Mouse (Mus musculus) liver, adult (tissue): ENCODE data around the gene Gm20458.

ENCODE experiments used
- GATA4 ChIP-seq: IDR thresholded peaks from 2 replicates; pipeline ENCODE4 v1.6.1; 2014; ENCODE audit warnings: mild to moderate bottlenecking, low read length; ENCODE audit not compliant: insufficient replicate concordance

Gene Gm20458

GRCm38 (mm10) chr2:164442315-164443050 is 18.3 kb upstream of the Gm20458 start:
- TF ChIP-seq GATA4: no peak

DNA sequence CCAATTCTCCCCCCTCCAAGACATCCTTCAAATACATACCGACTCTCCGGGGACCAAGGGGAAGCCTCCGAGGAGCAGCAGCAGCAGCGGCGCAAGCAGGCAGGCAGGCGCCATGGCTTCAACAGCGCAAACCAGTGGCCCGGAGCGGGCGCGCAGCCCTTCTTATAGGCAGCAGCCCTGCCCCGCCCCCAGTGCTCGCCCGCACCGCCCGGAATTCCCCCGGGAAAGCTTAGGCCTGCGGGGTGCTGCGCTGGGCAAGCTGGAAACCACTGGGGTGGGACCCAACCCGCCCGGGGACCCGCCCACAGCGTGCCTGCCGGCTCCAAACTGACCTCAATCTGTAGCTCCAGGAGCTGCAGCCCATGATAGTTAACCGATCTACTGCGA is 17.7 kb upstream of the Gm20458 start:
- no peak; the same call in 1 of the 2 replicates for TF ChIP-seq GATA4

- TF ChIP-seq GATA4: no peak
These were observed 17.2 kb upstream of the Gm20458 start, which contains the start of gene Sdc4 for GRCm38 (mm10) chr2:164443460-164444000. TSS of gene Sdc4 (minus strand) at chr2:164443887.

DNA sequence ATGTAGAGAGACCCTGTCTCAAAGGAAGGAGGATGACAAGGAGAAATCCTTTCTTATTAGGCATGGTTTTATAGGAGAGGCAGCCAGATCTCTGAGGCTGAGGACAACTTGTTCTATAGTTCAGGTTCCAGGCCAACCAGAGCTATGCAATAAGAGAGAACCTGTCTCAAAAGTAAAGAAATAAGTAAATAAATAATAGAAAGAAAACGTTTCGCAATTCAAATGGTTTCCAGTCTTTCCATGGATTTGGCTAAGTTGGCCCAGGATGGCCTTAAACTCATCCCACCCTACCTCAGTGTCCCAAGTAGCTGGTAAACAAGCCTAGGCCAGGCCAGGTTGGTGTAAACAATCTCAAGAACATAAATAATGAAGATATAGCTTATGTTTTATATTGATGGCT is 16.1 kb upstream of the Gm20458 start:
- no peak for TF ChIP-seq GATA4

- 0 out of 2 replicates have a peak, but pooled peaks have one; percentile 5 for TF ChIP-seq GATA4
These were observed 15.2 kb upstream of the Gm20458 start for GRCm38 (mm10) chr2:164445399-164446085.

DNA sequence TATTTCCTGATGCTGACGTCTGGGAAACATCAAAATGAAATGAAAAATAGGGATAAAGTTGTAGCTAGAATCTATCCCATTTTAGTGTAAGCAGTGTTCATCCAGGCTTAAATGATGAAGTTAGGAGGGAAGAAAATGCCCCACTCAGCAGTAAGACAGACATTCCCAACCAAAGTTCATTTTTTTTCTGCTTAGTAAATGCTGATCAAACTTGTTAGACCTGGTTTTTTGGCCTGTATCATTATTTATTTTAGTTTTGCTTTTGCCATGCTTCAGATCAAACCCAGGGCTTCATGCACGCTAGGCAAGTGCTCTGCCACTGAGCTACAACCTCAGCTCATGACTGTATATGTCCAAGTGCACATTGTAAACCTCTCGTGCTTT is 14.7 kb upstream of the Gm20458 start:
- no peak for TF ChIP-seq GATA4

- no peak for TF ChIP-seq GATA4
These were observed 12.6 kb upstream of the Gm20458 start for GRCm38 (mm10) chr2:164448140-164448539.

GRCm38 (mm10) chr2:164448921-164449320 is 11.8 kb upstream of the Gm20458 start:
- TF ChIP-seq GATA4: no peak

DNA sequence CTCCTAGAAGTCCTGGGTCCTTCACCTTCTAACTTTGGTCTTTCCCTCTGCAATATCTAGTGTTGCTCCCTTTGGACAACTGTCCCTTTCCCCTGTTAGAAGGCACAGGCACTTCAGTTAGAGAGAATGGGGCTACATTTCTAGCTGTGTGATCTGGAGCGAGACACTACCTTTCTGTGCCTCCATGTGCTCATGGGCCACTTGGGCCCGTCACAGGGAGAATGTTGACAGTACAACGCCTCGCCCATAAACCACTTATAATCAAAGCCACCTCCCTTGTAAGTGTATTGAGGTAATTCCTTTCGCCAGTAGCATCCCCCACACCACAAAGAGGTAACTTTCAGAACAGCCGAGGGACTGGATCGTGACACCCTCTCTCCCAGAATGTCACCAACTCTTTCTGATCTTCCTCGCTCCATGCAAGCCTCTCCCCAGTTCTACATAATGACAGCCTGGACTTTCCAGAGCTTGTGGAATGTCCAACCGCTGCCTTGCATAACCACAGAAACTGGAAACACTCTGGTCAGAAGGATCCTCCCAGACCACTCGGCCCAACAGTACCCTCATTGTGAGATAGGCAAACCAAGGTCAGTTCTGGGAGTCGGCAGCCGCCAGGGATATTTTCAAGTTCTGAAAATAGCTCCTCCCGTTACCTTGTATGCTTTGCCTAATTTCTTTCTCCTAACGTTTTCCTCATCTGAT is 11.3 kb upstream of the Gm20458 start:
- TF ChIP-seq GATA4: no peak

- no peak for TF ChIP-seq GATA4
These were observed 8.6 kb upstream of the Gm20458 start for GRCm38 (mm10) chr2:164452000-164452676.

DNA sequence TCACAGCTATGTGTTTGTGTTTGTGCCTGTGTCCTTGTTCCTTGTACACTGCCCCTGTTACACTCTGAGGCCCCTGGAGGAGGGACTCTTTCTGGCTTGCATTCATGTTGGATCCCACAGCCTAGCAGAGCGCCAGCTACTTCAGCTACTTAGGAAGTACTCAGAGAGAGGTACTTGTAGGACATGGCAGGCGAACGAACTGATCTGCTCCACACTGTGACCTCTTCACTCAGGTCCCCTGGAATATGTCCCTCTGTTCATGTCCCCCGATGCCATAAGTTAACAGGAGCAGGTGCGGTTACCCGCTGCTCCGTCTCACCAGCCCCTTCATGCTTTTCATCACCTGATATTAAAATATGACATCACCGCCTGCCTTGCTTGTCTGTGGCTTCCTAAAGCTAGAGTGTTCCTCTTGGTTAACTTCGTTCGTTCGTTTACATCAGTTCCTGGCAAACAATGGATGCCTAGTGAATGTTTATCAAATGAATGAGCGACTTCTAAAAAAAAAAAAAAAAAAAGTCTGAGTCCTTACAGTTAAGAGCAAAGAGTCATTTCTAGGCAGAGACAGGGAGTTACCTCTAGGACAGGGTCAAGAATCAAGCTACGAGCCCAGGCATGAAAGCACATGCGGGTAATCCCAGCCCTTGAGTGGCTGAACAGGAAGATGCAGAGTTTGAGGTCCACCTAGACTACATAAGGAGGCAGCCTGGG is 7.6 kb upstream of the Gm20458 start:
- no peak for TF ChIP-seq GATA4

- TF ChIP-seq GATA4: no peak
These were observed 6.8 kb upstream of the Gm20458 start for GRCm38 (mm10) chr2:164453887-164454500.

- no peak for TF ChIP-seq GATA4
These were observed 5.9 kb upstream of the Gm20458 start for GRCm38 (mm10) chr2:164454846-164455245.
